Mouse (Mus musculus) olfactory bulb, adult 2 months (tissue): ENCODE measurements at regions not wholly inside any gene's neighbourhood (a gene's known extent, or its start where the extent isn't known, plus 50 kb on each side); places are given as distances from the start of the nearest gene placed in this dataset.

Experiments used
- CTCF ChIP-seq: fragments of 200-500 bp; IDR thresholded peaks from 2 replicates; pipeline ENCODE4 v1.5.1; 2012; ENCODE audit warnings: low read depth, mild to moderate bottlenecking, low read length, moderate library complexity; ENCODE audit not compliant: insufficient read depth
- POLR2A ChIP-seq: fragments of 200-500 bp; IDR thresholded peaks from 2 replicates; pipeline ENCODE4 v1.6.1; 2012; ENCODE audit warnings: mild to moderate bottlenecking, low read depth, low read length, moderate library complexity; ENCODE audit not compliant: insufficient read depth

DNA sequence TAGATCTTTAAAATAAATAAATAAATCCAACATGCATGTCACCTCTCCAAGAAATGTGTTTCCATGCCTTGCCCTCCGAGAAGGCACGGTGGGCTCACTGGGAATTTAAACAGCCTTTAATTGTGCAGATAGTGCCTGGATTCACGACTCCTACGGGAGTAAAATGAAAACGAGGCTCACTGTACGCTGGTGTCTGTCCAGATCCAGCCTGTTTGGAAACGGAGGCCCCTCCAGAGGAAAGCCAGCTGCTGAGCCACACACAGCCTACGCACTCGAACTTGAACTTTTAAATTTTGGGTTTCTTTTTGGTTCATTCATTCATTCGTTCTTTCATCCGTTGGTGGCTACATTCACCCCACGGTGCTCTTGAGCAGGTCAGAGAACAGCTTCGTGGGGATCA is 175.1 kb upstream of the Dyrk2 start:
- TF ChIP-seq CTCF (no peak), POLR2A (no peak)
